Mouse (Mus musculus) cerebellum, adult 2 months (tissue): ENCODE results near the gene Lgi2.

Experiments used
- CTCF ChIP-seq: fragments of 200-500 bp; IDR thresholded peaks from 2 replicates; pipeline ENCODE4 v1.5.1; 2011; ENCODE audit warnings: low read depth, mild to moderate bottlenecking, control low read depth, low read length, moderate library complexity, borderline replicate concordance; ENCODE audit not compliant: insufficient read depth
- POLR2A ChIP-seq: fragments of 200-500 bp; IDR thresholded peaks from 2 replicates; pipeline ENCODE4 v1.6.1; 2011; ENCODE audit warnings: low read length, control low read depth, borderline replicate concordance; ENCODE audit not compliant: insufficient read depth

- no peak for TF ChIP-seq POLR2A
- TF ChIP-seq CTCF: no peak
Observed at GRCm38 (mm10) chr5:52487559-52488430, 78.5 kb downstream of the Lgi2 start.
